Mouse (Mus musculus): ENCODE measurements at regions not wholly inside any gene's neighbourhood (a gene's known extent, or its start where the extent isn't known, plus 50 kb on each side); places are given as distances from the start of the nearest gene placed in this dataset.

DNA sequence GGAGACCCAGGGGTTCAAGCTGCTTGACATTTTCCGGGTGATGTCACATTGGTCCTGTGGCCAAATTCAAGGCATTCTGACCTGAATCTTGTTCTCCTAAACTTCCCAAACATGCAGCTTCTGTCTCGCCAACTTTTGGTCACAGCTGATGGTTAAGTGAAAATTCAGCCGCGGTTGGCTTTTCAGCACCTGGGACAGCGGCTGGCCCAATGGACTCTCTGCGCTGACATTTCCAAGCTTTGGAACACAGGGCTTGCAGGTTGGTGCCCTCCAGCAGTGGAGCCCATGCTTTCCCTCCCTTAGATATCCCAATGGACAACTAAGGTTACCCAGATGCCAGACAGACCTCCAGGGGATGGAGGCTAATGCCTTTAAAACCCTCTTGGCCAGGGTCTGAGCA is 100.2 kb downstream of the Aipl1 start:
- H3K4me1 ChIP-seq (ENCODE audit: control insufficient read depth, insufficient read depth, low read length): no peaks in the 10 kb centered on the region
- H3K4me3 ChIP-seq (ENCODE audit: low read depth, low read length): no peak overlapping the region
- peak; percentile 42 for DNase-seq (ENCODE audit: low spot score)
- ATAC-seq (ENCODE audit: insufficient read depth, low FRiP score, low TSS enrichment): no peak
- H3K9ac ChIP-seq (ENCODE audit: low read length): no peak overlapping the region
- H3K36me3 ChIP-seq (ENCODE audit: control insufficient read depth, insufficient read depth, low read length): no peaks in the 10 kb centered on the region
- no peaks in the 10 kb centered on the region for H3K27me3 ChIP-seq (ENCODE audit: control insufficient read depth, insufficient read depth, low read length)
- H3K27ac ChIP-seq (ENCODE audit: low read depth, low read length): no peak overlapping the region
- no peaks in the 10 kb centered on the region for H3K9me3 ChIP-seq (ENCODE audit: control insufficient read depth, low read length)
- WGBS: 38% methylated on average over 6 of the region's 6 CpGs
- H3K4me2 ChIP-seq (ENCODE audit: low read depth): no peak overlapping the region

DNA sequence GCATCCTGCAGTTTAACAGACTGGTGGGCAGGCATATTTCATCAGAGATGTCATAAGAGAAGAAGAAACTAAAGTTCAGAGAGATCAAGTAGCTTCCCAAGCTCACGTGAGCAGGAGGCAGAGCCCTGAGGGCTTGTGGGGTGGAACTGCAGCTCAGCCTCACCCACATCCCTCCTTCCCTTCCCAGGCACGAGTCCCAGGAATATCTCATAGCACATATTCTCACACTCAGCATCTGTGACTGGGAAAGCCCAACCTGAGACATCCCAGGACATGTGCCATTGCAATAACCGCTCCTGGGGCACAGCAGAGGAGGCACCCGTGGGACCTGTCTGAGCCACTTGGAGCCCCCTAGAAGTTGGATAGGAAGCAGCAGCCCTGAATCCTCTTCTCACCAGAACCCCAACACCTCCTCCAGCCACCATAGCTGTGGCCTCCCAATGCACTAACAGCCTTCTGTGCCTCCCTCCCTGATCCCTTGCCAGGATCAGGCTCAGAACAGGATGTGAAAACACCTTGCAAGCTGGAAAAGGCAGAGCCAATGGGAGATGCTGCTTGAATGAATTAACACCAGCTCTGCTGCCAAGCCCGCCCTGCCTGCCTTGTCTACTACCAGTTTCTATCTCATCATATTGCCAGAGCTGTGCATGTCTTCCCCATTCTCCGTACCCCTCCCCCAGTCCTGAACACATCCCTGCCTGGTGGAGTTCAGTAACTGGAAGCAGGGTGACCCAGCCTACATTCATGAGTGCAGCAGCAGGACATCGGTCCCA is 107.4 kb downstream of the Aipl1 start:
- H3K27me3 ChIP-seq (ENCODE audit: control insufficient read depth, insufficient read depth, low read length): no peaks in the 10 kb centered on the region
- H3K4me3 ChIP-seq (ENCODE audit: low read depth, low read length): no peak overlapping the region
- H3K9ac ChIP-seq (ENCODE audit: low read length): no peak overlapping the region
- H3K4me2 ChIP-seq (ENCODE audit: low read depth): no peak overlapping the region
- DNase-seq (ENCODE audit: low spot score) (no peak), ATAC-seq (ENCODE audit: insufficient read depth, low FRiP score, low TSS enrichment) (no peak)
- no peak overlapping the region for H3K27ac ChIP-seq (ENCODE audit: low read depth, low read length)
- no peaks in the 10 kb centered on the region for H3K4me1 ChIP-seq (ENCODE audit: control insufficient read depth, insufficient read depth, low read length)
- WGBS: 77% methylated on average over 7 of the region's 7 CpGs
- H3K9me3 ChIP-seq (ENCODE audit: control insufficient read depth, low read length): no peaks in the 10 kb centered on the region
- no peaks in the 10 kb centered on the region for H3K36me3 ChIP-seq (ENCODE audit: control insufficient read depth, insufficient read depth, low read length)

DNA sequence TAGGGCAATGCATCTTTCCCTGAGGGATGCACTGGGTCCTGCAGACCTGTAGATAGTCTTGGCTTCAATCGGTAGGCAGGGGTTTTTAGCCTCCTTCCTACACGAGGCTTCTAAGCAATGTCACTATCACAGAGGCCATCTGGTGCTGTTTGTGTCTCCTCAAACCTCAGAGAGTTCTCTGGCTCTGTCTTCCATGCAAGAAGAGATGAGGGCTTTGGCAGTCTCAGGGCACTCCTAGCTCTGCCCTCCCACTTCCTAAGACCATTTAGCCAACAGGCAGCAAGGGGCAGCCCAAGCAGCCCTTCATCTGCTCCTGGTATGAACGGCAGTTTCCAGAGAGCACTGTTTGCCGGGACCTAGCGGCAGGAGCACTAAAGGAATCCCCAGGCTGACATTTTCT is 122.6 kb downstream of the Aipl1 start:
- no peak overlapping the region for H3K4me3 ChIP-seq (ENCODE audit: low read depth, low read length)
- ATAC-seq (ENCODE audit: insufficient read depth, low FRiP score, low TSS enrichment) (no peak), DNase-seq (ENCODE audit: low spot score) (no peak)
- H3K9me3 ChIP-seq (ENCODE audit: control insufficient read depth, low read length): no peaks in the 10 kb centered on the region
- H3K9ac ChIP-seq (ENCODE audit: low read length): no peak overlapping the region
- no peak overlapping the region for H3K4me2 ChIP-seq (ENCODE audit: low read depth)
- no peak overlapping the region for H3K27ac ChIP-seq (ENCODE audit: low read depth, low read length)
- H3K27me3 ChIP-seq (ENCODE audit: control insufficient read depth, insufficient read depth, low read length): no peaks in the 10 kb centered on the region
- no peaks in the 10 kb centered on the region for H3K36me3 ChIP-seq (ENCODE audit: control insufficient read depth, insufficient read depth, low read length)
- 58% methylated on average over 5 of the region's 5 CpGs for WGBS
- no peaks in the 10 kb centered on the region for H3K4me1 ChIP-seq (ENCODE audit: control insufficient read depth, insufficient read depth, low read length)

DNA sequence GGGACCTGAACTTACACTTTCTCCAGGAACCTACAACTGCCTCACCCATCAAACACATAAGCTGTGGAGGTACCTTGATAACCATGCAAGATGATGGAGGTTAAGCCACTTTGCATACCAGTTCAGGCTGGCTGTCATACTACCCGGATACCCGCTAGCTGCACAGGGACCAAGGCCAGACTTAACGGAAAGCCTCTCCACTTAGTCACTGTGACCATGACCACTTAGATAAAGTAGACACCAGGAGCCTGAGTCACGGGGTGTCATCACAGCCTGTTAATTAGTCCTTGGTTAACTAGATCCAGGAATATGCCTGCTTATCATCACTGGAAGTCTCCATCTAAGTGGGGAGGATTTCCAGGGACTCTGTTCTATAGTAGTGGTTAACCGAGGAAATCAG is 124.7 kb downstream of the Aipl1 start:
- no peak overlapping the region for H3K27ac ChIP-seq (ENCODE audit: low read depth, low read length)
- no peak overlapping the region for H3K4me3 ChIP-seq (ENCODE audit: low read depth, low read length)
- DNase-seq (ENCODE audit: low spot score) (no peak), ATAC-seq (ENCODE audit: insufficient read depth, low FRiP score, low TSS enrichment) (no peak)
- no peak overlapping the region for H3K4me2 ChIP-seq (ENCODE audit: low read depth)
- no peaks in the 10 kb centered on the region for H3K4me1 ChIP-seq (ENCODE audit: control insufficient read depth, insufficient read depth, low read length)
- H3K9me3 ChIP-seq (ENCODE audit: control insufficient read depth, low read length): no peaks in the 10 kb centered on the region
- no peaks in the 10 kb centered on the region for H3K36me3 ChIP-seq (ENCODE audit: control insufficient read depth, insufficient read depth, low read length)
- no peaks in the 10 kb centered on the region for H3K27me3 ChIP-seq (ENCODE audit: control insufficient read depth, insufficient read depth, low read length)
- WGBS: 88% methylated on average over 5 of the region's 5 CpGs
- no peak overlapping the region for H3K9ac ChIP-seq (ENCODE audit: low read length)

DNA sequence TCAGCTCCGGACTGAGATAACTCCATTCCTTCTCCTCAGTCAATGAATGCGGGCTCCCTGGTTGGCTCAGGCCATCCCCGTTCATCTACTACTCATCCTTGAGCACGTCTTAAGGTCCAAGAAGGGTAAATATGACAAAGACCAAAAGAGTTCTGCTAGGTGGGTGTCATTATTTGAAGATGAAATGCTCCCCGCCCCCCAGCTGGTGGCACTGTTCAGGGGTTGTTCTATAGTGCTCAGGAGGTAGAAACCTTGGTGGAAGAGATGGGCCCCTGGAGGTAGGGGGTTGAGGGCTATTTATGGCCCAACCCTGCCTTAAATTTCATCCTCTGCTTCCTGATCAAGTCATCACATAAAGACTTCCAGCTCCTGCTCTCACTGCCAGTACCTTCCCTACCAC is 126.0 kb downstream of the Aipl1 start:
- H3K36me3 ChIP-seq (ENCODE audit: control insufficient read depth, insufficient read depth, low read length): no peaks in the 10 kb centered on the region
- H3K27ac ChIP-seq (ENCODE audit: low read depth, low read length): no peak overlapping the region
- DNase-seq (ENCODE audit: low spot score) (no peak), ATAC-seq (ENCODE audit: insufficient read depth, low FRiP score, low TSS enrichment) (no peak)
- 88% methylated on average over 5 of the region's 5 CpGs for WGBS
- H3K4me1 ChIP-seq (ENCODE audit: control insufficient read depth, insufficient read depth, low read length): no peaks in the 10 kb centered on the region
- H3K9me3 ChIP-seq (ENCODE audit: control insufficient read depth, low read length): no peaks in the 10 kb centered on the region
- H3K4me2 ChIP-seq (ENCODE audit: low read depth): no peak overlapping the region
- H3K4me3 ChIP-seq (ENCODE audit: low read depth, low read length): no peak overlapping the region
- no peaks in the 10 kb centered on the region for H3K27me3 ChIP-seq (ENCODE audit: control insufficient read depth, insufficient read depth, low read length)
- no peak overlapping the region for H3K9ac ChIP-seq (ENCODE audit: low read length)

DNA sequence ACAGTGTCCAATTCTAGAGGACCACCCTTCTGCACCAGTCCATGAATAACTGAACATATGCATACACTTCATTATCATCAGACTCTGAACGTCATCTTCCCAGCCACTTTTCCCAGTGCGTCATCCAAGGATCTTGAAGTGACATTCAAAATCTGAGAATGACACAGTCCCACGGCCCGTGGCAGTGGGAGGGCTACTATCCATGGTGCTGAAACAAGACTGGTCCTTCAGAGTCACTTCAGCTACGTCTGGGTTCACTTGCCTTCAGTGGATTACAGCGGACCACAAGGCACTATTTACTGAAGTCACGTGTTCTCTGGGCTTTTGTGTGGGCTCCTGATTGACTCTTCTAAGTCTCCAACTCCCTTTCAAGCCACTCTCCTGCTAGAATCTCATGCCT is 128.7 kb downstream of the Aipl1 start:
- 51% methylated on average over 7 of the region's 7 CpGs for WGBS
- H3K27ac ChIP-seq (ENCODE audit: low read depth, low read length): no peak overlapping the region
- DNase-seq (ENCODE audit: low spot score) (no peak), ATAC-seq (ENCODE audit: insufficient read depth, low FRiP score, low TSS enrichment) (no peak)
- H3K36me3 ChIP-seq (ENCODE audit: control insufficient read depth, insufficient read depth, low read length): no peaks in the 10 kb centered on the region
- no peaks in the 10 kb centered on the region for H3K4me1 ChIP-seq (ENCODE audit: control insufficient read depth, insufficient read depth, low read length)
- H3K4me2 ChIP-seq (ENCODE audit: low read depth): no peak overlapping the region
- H3K27me3 ChIP-seq (ENCODE audit: control insufficient read depth, insufficient read depth, low read length): no peaks in the 10 kb centered on the region
- H3K4me3 ChIP-seq (ENCODE audit: low read depth, low read length): no peak overlapping the region
- H3K9me3 ChIP-seq (ENCODE audit: control insufficient read depth, low read length): no peaks in the 10 kb centered on the region
- no peak overlapping the region for H3K9ac ChIP-seq (ENCODE audit: low read length)

DNA sequence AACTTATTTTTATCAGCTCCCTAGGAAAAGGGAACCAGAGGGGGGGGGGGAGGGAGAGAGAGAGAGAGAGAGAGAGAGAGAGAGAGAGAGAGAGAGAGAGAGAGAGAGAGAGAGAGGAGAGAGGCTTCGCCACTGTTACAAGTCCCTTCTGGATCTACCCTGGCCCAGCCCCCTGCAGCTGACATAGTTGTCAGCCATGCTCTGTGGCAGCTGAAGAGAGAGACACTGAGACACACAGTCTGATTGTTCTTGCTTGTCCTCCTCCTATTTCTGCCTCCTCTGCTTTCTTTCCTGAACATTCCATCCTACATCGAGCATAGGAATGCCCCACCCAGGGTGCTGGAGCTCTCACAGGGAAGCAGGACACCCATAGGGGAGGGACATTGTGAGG is 134.3 kb downstream of the Aipl1 start:
- Histone ChIP-seq H3K27ac (ENCODE audit: low read depth, low read length) (no peak overlapping the region), H3K4me2 (ENCODE audit: low read depth) (no peak overlapping the region), H3K9ac (ENCODE audit: low read length) (no peak overlapping the region), H3K9me3 (ENCODE audit: control insufficient read depth, low read length) (no peaks in the 10 kb centered on the region), H3K4me3 (ENCODE audit: low read depth, low read length) (no peak overlapping the region), H3K27me3 (ENCODE audit: control insufficient read depth, insufficient read depth, low read length) (no peaks in the 10 kb centered on the region), H3K4me1 (ENCODE audit: control insufficient read depth, insufficient read depth, low read length) (no peaks in the 10 kb centered on the region), H3K36me3 (ENCODE audit: control insufficient read depth, insufficient read depth, low read length) (no peaks in the 10 kb centered on the region)
- DNase-seq (ENCODE audit: low spot score) (no peak), ATAC-seq (ENCODE audit: insufficient read depth, low FRiP score, low TSS enrichment) (no peak)
- 58% methylated on average over 2 of the region's 2 CpGs for WGBS

DNA sequence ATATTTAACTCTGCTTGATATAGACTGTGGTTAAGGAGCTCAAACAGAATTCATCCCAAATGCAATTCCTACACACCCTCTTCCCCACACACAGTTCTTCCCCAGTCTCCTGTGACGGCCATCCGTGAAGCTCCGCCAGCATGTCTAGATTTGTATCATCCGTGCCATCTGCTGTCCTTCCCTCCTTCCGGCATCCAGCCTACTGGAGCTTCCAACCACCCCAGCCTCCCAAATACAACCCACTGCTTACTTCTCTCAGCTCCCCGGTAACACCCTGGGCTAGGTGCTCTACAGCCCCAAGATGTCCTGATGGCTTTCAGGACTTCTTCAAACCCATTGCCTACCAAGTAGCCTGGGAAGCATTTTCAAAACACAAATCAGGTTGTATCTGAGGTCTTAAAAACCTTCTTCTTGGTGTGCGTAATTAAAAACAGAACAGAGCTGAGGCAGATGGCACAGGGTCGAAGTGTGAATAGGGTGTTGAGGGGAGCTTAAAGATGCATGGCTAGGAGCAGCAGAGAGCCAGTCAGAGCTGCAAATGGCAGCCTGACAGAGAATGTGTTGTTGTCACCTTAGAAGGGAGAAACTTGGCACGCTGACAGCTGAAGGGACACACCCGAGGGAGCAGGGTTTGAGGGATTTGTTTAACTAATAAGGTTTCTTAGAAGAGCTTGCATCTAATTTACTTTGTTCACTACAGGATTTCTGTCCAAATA is 134.8 kb downstream of the Aipl1 start:
- no peak overlapping the region for H3K9ac ChIP-seq (ENCODE audit: low read length)
- no peaks in the 10 kb centered on the region for H3K36me3 ChIP-seq (ENCODE audit: control insufficient read depth, insufficient read depth, low read length)
- no peaks in the 10 kb centered on the region for H3K4me1 ChIP-seq (ENCODE audit: control insufficient read depth, insufficient read depth, low read length)
- no peak for ATAC-seq (ENCODE audit: insufficient read depth, low FRiP score, low TSS enrichment)
- no peaks in the 10 kb centered on the region for H3K9me3 ChIP-seq (ENCODE audit: control insufficient read depth, low read length)
- H3K4me2 ChIP-seq (ENCODE audit: low read depth): no peak overlapping the region
- no peak for DNase-seq (ENCODE audit: low spot score)
- 67% methylated on average over 10 of the region's 10 CpGs for WGBS
- H3K27me3 ChIP-seq (ENCODE audit: control insufficient read depth, insufficient read depth, low read length): no peaks in the 10 kb centered on the region
- no peak overlapping the region for H3K27ac ChIP-seq (ENCODE audit: low read depth, low read length)
- H3K4me3 ChIP-seq (ENCODE audit: low read depth, low read length): no peak overlapping the region

DNA sequence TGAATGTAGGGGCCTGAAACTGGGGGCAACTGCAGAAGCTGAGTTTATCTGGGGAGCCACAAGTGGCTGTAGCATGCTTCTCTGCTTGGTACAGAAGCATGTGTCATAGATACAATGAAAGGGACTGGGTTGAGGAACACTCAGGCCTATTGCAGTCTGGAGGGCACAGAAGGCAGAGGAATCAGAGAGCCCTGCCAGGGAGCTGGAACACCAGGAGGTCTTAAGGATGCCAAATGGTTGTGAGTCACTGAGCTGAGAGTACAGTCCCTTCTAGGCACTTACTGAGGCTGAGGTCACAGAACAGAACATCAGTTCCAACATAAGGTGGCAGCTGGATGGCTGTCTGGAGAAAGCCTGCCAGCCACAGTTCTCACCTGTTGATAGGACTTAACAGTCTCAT is 136.5 kb downstream of the Aipl1 start:
- Histone ChIP-seq H3K27ac (ENCODE audit: low read depth, low read length) (no peak overlapping the region), H3K36me3 (ENCODE audit: control insufficient read depth, insufficient read depth, low read length) (no peaks in the 10 kb centered on the region), H3K4me2 (ENCODE audit: low read depth) (no peak overlapping the region), H3K4me1 (ENCODE audit: control insufficient read depth, insufficient read depth, low read length) (no peaks in the 10 kb centered on the region), H3K9me3 (ENCODE audit: control insufficient read depth, low read length) (no peaks in the 10 kb centered on the region), H3K9ac (ENCODE audit: low read length) (no peak overlapping the region), H3K27me3 (ENCODE audit: control insufficient read depth, insufficient read depth, low read length) (no peaks in the 10 kb centered on the region), H3K4me3 (ENCODE audit: low read depth, low read length) (no peak overlapping the region)
- no peak for ATAC-seq (ENCODE audit: insufficient read depth, low FRiP score, low TSS enrichment)
- DNase-seq (ENCODE audit: low spot score): no peak

Data from neural tube, embryonic 11.5 days (tissue).